Mouse (Mus musculus): Measurements from ENCODE around the gene Acvr1c. TPM values are rescaled to one million over a fixed set of nuclear protein-coding genes. Genes with fewer than 3 reads are reported as not detected.
A peak's percentile ranks its signal among the peaks of the same experiment; 100 is the strongest.

Gene Acvr1c
- 0.42 and 0.63 TPM in 2 replicates for polyA plus RNA-seq (2012; rRNA removed)

DNA sequence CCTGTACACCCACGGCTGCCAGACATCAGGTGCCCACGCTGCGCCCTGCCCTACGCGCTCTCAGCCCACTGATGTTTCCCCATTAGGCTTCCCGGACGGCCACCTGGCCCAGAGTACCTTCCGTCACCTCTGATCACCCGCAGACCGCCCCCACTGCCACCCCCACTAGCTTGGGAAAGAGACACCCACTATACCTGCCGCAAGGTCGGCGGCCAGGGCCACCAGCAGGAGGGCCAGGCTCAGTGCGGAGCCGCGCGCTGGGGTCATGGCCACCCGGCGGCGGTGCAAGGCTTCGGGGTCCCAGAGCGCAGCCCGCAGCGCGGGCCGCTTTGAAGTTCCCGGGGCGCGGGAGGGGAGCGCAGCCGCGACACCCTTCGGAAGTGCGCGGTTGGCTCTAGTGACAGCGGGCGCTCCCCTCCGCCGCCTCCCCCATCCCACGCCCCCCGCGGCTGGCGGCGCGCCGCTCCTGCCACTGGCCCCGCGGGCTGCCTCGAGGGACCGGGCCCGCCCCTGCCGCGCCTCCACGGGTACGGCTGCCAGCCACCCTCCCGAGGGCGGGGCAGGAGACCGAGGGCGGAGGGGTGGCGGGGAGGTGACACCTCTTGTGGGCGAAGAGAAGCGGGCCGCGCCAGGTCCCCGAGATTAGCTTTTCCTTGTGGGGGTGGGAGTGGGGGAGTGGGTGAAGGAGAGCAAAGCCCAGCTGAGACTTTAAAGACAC, at the start of gene Acvr1c:
TSS of gene Acvr1c (minus strand) at position 482 of the 718 bp plus-strand sequence.
- Histone ChIP-seq H3K36me3 (ENCODE audit: control insufficient read depth, insufficient read depth, low read length) (no peaks in the 10 kb centered on the region), H3K4me3 (ENCODE audit: control insufficient read depth, insufficient read depth, low read length) (peak within 1 kb of the TSS; percentile 41), H3K27me3 (ENCODE audit: control insufficient read depth, insufficient read depth, low read length) (no peaks in the 10 kb centered on the region), H3K4me1 (replicated peaks; ENCODE audit: control insufficient read depth, insufficient read depth, low read length) (peaks cover 13% of the 10 kb centered on the region), H3K27ac (ENCODE audit: control insufficient read depth, insufficient read depth, low read length) (no peak within 1 kb of the TSS)
- 1% methylated on average over 65 of the region's 65 CpGs for WGBS
- peak; percentile 57 for DNase-seq
- no peak for TF ChIP-seq POLR2A (IDR thresholded peaks at IDR 0.05; ENCODE audit: control insufficient read depth, extremely low read depth, insufficient read depth, low read length, poor library complexity)
- no peak for TF ChIP-seq CTCF (IDR thresholded peaks at IDR 0.05; ENCODE audit: borderline replicate concordance, control insufficient read depth, extremely low read depth, insufficient read depth, low read length, poor library complexity)

- H3K4me3 ChIP-seq (ENCODE audit: control insufficient read depth, insufficient read depth, low read length), result no peak overlapping the region
- H3K36me3 ChIP-seq (ENCODE audit: control insufficient read depth, insufficient read depth, low read length), result no peaks in the 10 kb centered on the region
- no peak for TF ChIP-seq CTCF (IDR thresholded peaks at IDR 0.05; ENCODE audit: borderline replicate concordance, control insufficient read depth, extremely low read depth, insufficient read depth, low read length, poor library complexity)
- no peak for TF ChIP-seq POLR2A (IDR thresholded peaks at IDR 0.05; ENCODE audit: control insufficient read depth, extremely low read depth, insufficient read depth, low read length, poor library complexity)
- H3K27ac ChIP-seq (ENCODE audit: control insufficient read depth, insufficient read depth, low read length), result no peak overlapping the region
- H3K4me1 ChIP-seq (replicated peaks; ENCODE audit: control insufficient read depth, insufficient read depth, low read length), result no peaks in the 10 kb centered on the region
- no peak for DNase-seq
- H3K27me3 ChIP-seq (ENCODE audit: control insufficient read depth, insufficient read depth, low read length), result no peaks in the 10 kb centered on the region
- WGBS, result 90% methylated on average over 2 of the region's 2 CpGs
These were observed 45.8 kb upstream of the Acvr1c start for GRCm38 (mm10) chr2:58403481-58403880.

DNA sequence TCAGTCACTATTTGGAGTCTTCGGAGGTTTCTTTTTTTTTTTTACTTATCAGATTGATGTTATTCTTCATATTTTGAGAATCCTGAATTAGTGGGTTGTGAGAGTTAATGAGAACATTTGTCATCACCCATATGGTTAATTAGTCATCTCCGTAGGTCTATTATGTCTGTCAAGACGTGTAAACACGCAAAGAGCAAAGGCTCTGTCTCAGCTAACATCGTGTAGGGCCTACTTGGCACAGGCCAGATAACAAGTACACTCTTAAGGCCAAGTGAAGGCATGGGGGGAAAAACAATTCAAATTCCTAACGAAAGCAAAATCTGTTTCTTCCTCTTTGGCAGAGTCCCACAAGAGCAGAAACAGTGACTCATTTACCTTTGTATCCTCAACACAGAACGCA, 30.9 kb upstream of the Acvr1c start:
- WGBS, result 90% methylated on average over 7 of the region's 7 CpGs
- no peak overlapping the region for H3K27ac ChIP-seq (ENCODE audit: control insufficient read depth, insufficient read depth, low read length)
- no peaks in the 10 kb centered on the region for H3K36me3 ChIP-seq (ENCODE audit: control insufficient read depth, insufficient read depth, low read length)
- no peaks in the 10 kb centered on the region for H3K4me1 ChIP-seq (replicated peaks; ENCODE audit: control insufficient read depth, insufficient read depth, low read length)
- no peaks in the 10 kb centered on the region for H3K27me3 ChIP-seq (ENCODE audit: control insufficient read depth, insufficient read depth, low read length)
- no peak overlapping the region for H3K4me3 ChIP-seq (ENCODE audit: control insufficient read depth, insufficient read depth, low read length)
- TF ChIP-seq CTCF (IDR thresholded peaks at IDR 0.05; ENCODE audit: borderline replicate concordance, control insufficient read depth, extremely low read depth, insufficient read depth, low read length, poor library complexity) (no peak), POLR2A (IDR thresholded peaks at IDR 0.05; ENCODE audit: control insufficient read depth, extremely low read depth, insufficient read depth, low read length, poor library complexity) (no peak)
- DNase-seq, result no peak

DNA sequence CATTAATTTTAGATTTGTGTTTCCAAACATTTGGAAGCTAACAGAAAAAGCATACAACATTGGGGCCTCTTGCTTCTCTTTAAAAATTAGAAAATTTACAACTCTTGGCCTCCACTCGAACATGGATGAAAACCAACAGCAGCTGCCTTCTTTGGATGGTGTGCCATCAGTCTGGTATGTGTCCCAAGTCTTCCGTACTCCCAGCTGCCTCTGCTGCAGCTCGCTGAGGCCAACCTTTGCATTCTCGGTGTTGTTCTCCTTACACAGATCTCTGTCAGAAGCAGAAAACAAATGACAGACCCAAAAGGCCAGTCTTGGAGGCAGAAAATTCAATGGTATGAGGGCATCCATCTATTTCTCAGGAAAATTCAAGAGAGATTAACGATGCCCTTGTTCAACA, 22.3 kb upstream of the Acvr1c start:
- no peak for TF ChIP-seq POLR2A (IDR thresholded peaks at IDR 0.05; ENCODE audit: control insufficient read depth, extremely low read depth, insufficient read depth, low read length, poor library complexity)
- TF ChIP-seq CTCF (IDR thresholded peaks at IDR 0.05; ENCODE audit: borderline replicate concordance, control insufficient read depth, extremely low read depth, insufficient read depth, low read length, poor library complexity), result no peak
- WGBS, result 95% methylated on average over 5 of the region's 5 CpGs
- no peak for DNase-seq
- Histone ChIP-seq H3K36me3 (ENCODE audit: control insufficient read depth, insufficient read depth, low read length) (no peaks in the 10 kb centered on the region), H3K27ac (ENCODE audit: control insufficient read depth, insufficient read depth, low read length) (no peak overlapping the region), H3K27me3 (ENCODE audit: control insufficient read depth, insufficient read depth, low read length) (no peaks in the 10 kb centered on the region), H3K4me1 (replicated peaks; ENCODE audit: control insufficient read depth, insufficient read depth, low read length) (no peaks in the 10 kb centered on the region), H3K4me3 (ENCODE audit: control insufficient read depth, insufficient read depth, low read length) (no peak overlapping the region)

GRCm38 (mm10) chr2:58379475-58379874, 21.8 kb upstream of the Acvr1c start:
- TF ChIP-seq POLR2A (IDR thresholded peaks at IDR 0.05; ENCODE audit: control insufficient read depth, extremely low read depth, insufficient read depth, low read length, poor library complexity) (no peak), CTCF (IDR thresholded peaks at IDR 0.05; ENCODE audit: borderline replicate concordance, control insufficient read depth, extremely low read depth, insufficient read depth, low read length, poor library complexity) (no peak)
- Histone ChIP-seq H3K4me3 (ENCODE audit: control insufficient read depth, insufficient read depth, low read length) (no peak overlapping the region), H3K27ac (ENCODE audit: control insufficient read depth, insufficient read depth, low read length) (no peak overlapping the region), H3K4me1 (replicated peaks; ENCODE audit: control insufficient read depth, insufficient read depth, low read length) (no peaks in the 10 kb centered on the region), H3K36me3 (ENCODE audit: control insufficient read depth, insufficient read depth, low read length) (no peaks in the 10 kb centered on the region), H3K27me3 (ENCODE audit: control insufficient read depth, insufficient read depth, low read length) (no peaks in the 10 kb centered on the region)
- WGBS, result 94% methylated on average over 1 of the region's 1 CpGs
- DNase-seq, result no peak

GRCm38 (mm10) chr2:58377417-58378130, 19.9 kb upstream of the Acvr1c start:
- H3K27ac ChIP-seq (ENCODE audit: control insufficient read depth, insufficient read depth, low read length), result no peak overlapping the region
- no peak for TF ChIP-seq POLR2A (IDR thresholded peaks at IDR 0.05; ENCODE audit: control insufficient read depth, extremely low read depth, insufficient read depth, low read length, poor library complexity)
- no peak for TF ChIP-seq CTCF (IDR thresholded peaks at IDR 0.05; ENCODE audit: borderline replicate concordance, control insufficient read depth, extremely low read depth, insufficient read depth, low read length, poor library complexity)
- H3K4me1 ChIP-seq (replicated peaks; ENCODE audit: control insufficient read depth, insufficient read depth, low read length), result no peaks in the 10 kb centered on the region
- no peak for DNase-seq
- H3K4me3 ChIP-seq (ENCODE audit: control insufficient read depth, insufficient read depth, low read length), result no peak overlapping the region
- no peaks in the 10 kb centered on the region for H3K36me3 ChIP-seq (ENCODE audit: control insufficient read depth, insufficient read depth, low read length)
- H3K27me3 ChIP-seq (ENCODE audit: control insufficient read depth, insufficient read depth, low read length), result no peaks in the 10 kb centered on the region
- WGBS, result 92% methylated on average over 9 of the region's 9 CpGs
